Mouse (Mus musculus): ENCODE data around the gene Tmem94. TPM values are rescaled to one million over a fixed set of nuclear protein-coding genes. Genes with fewer than 3 reads are reported as not detected.
"Not testable (repeated sequence)": the region's sequence is repeated elsewhere in the genome, so short reads cannot be mapped to it uniquely, and the experiment has no call there.

The Tmem94 gene
- 18.3 and 23.2 TPM in 2 replicates for total RNA-seq (2017)

- ATAC-seq (replicated peaks; ENCODE audit: low read depth, poor library complexity, severe bottlenecking): peak; percentile 99
Measured at GRCm38 (mm10) chr11:115765103-115765606, at the start of gene Tmem94. Gene Tmem94, plus strand, starts transcription at chr11:115765433.

- ATAC-seq (replicated peaks; ENCODE audit: low read depth, poor library complexity, severe bottlenecking): peak; percentile 51
Measured at GRCm38 (mm10) chr11:115716410-115717338, 48.6 kb upstream of the Tmem94 start.

GRCm38 (mm10) chr11:115717660-115718390 is 47.4 kb upstream of the Tmem94 start:
- peak; percentile 78 for ATAC-seq (replicated peaks; ENCODE audit: low read depth, poor library complexity, severe bottlenecking)

GRCm38 (mm10) chr11:115722638-115723037 is 42.6 kb upstream of the Tmem94 start:
- peak; percentile 77 for ATAC-seq (replicated peaks; ENCODE audit: low read depth, poor library complexity, severe bottlenecking)

- no peak for ATAC-seq (replicated peaks; ENCODE audit: low read depth, poor library complexity, severe bottlenecking)
Measured at GRCm38 (mm10) chr11:115723231-115723630, 42.0 kb upstream of the Tmem94 start.

GRCm38 (mm10) chr11:115734041-115734686 is 31.1 kb upstream of the Tmem94 start:
- ATAC-seq (replicated peaks; ENCODE audit: low read depth, poor library complexity, severe bottlenecking): no peak

- ATAC-seq (replicated peaks; ENCODE audit: low read depth, poor library complexity, severe bottlenecking): no peak
Measured at GRCm38 (mm10) chr11:115737608-115738208, 27.5 kb upstream of the Tmem94 start.

- ATAC-seq (replicated peaks; ENCODE audit: low read depth, poor library complexity, severe bottlenecking): no peak
Measured at GRCm38 (mm10) chr11:115738275-115738885, 26.9 kb upstream of the Tmem94 start.

GRCm38 (mm10) chr11:115741070-115741469 is 24.2 kb upstream of the Tmem94 start:
- no peak for ATAC-seq (replicated peaks; ENCODE audit: low read depth, poor library complexity, severe bottlenecking)

- ATAC-seq (replicated peaks; ENCODE audit: low read depth, poor library complexity, severe bottlenecking): peak; percentile 54; the same call in 1 of the 2 replicates
Measured at GRCm38 (mm10) chr11:115742926-115743325, 22.3 kb upstream of the Tmem94 start.

- no peak for ATAC-seq (replicated peaks; ENCODE audit: low read depth, poor library complexity, severe bottlenecking)
Measured at GRCm38 (mm10) chr11:115744385-115744784, 20.8 kb upstream of the Tmem94 start.

GRCm38 (mm10) chr11:115746109-115746508 is 19.1 kb upstream of the Tmem94 start:
- no peak for ATAC-seq (replicated peaks; ENCODE audit: low read depth, poor library complexity, severe bottlenecking)

- 0 out of 2 replicates have a peak, but pooled peaks have one; percentile 45 for ATAC-seq (replicated peaks; ENCODE audit: low read depth, poor library complexity, severe bottlenecking)
Measured at GRCm38 (mm10) chr11:115746762-115747161, 18.5 kb upstream of the Tmem94 start.

- ATAC-seq (replicated peaks; ENCODE audit: low read depth, poor library complexity, severe bottlenecking): no peak
Measured at GRCm38 (mm10) chr11:115747351-115747750, 17.9 kb upstream of the Tmem94 start.

GRCm38 (mm10) chr11:115749834-115750233 is 15.4 kb upstream of the Tmem94 start:
- ATAC-seq (replicated peaks; ENCODE audit: low read depth, poor library complexity, severe bottlenecking): no peak

- no peak for ATAC-seq (replicated peaks; ENCODE audit: low read depth, poor library complexity, severe bottlenecking)
Measured at GRCm38 (mm10) chr11:115751725-115752124, 13.5 kb upstream of the Tmem94 start.

- no peak for ATAC-seq (replicated peaks; ENCODE audit: low read depth, poor library complexity, severe bottlenecking)
Measured at GRCm38 (mm10) chr11:115752653-115753052, 12.6 kb upstream of the Tmem94 start.

- ATAC-seq (replicated peaks; ENCODE audit: low read depth, poor library complexity, severe bottlenecking): no peak
Measured at GRCm38 (mm10) chr11:115753485-115753884, 11.7 kb upstream of the Tmem94 start.

GRCm38 (mm10) chr11:115762176-115762575 is 3.1 kb upstream of the Tmem94 start:
- ATAC-seq (replicated peaks; ENCODE audit: low read depth, poor library complexity, severe bottlenecking): not testable (repeated sequence)
